Mouse (Mus musculus): ENCODE data around the gene Nrtn.

Gene Nrtn

DNA sequence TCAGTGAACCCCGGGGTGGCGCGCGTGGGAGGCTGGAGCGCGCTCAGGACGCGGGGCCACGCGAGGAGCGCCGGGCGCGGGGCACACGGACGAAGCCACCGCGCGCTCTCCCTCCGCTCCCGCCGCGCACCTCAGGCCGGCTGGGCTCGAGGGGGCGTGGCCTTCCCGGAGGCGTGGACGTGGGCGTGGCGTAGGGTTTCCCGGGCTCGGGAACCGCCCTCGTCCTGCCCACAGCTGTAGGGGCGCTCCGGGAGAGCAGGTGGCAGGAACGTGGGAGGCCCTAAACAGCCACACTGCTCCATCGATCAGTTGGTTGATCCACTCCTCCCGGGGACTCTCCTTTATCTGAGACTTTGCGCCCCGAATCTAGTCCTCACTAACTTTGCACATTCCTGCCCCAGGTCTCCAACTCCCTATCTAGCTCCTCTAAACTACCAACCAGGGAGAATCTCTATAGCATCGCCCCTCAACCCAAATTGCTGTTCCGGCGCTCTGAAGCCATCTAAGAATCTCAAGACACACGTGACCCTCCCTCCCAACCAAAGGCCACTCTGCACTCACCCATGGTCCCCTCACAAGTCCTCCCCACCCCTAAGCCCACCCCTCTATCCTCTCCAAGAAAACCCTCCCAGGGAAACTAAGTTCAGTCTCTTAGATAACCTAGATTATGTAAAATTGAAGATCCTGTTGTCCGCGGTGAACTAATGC, at the start of gene Nrtn:
Nrtn (minus strand) TSS at position 115 of the 708 bp plus-strand sequence.
- DNase-seq (ENCODE audit: low spot score): peak; percentile 86

DNA sequence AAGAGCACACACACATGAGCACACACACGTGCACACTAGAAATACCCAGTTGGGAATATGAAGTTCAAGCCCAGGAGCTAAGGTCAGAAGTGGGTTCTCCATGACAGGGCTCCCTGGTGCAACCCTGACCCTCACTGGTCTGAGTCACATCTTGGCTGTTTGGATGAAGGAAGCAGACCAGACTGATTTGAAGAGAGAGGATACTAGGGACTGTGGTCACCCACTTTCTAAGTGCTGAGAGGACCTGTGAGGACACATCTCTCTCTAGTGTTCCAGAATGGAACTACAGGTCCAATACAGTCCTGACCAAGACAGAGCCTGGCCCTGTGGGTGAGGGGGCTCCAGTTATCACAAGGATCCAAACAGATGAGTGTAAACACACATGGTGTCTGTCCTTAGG, 48.5 kb upstream of the Nrtn start:
- no peak for DNase-seq (ENCODE audit: low spot score)

DNA sequence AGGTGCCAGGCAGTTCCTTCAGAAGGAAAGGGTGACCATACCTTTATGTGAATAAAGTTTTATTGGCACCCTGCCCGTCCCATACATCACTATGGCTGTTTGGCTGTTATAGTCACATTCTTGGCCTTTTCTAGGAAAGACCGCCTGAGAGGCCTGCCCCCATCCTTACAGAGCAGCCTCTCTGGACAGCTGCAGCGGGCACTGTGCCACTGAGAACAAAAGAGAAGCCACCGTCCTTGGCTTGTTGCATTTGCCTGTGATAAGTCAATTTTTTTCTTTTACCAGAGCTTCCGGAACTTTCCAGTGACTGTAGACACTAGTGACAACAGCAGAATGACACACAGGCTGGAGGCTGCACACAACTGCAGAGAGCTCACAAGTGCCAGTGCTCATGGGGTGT, 47.6 kb upstream of the Nrtn start:
- no peak for DNase-seq (ENCODE audit: low spot score)

DNA sequence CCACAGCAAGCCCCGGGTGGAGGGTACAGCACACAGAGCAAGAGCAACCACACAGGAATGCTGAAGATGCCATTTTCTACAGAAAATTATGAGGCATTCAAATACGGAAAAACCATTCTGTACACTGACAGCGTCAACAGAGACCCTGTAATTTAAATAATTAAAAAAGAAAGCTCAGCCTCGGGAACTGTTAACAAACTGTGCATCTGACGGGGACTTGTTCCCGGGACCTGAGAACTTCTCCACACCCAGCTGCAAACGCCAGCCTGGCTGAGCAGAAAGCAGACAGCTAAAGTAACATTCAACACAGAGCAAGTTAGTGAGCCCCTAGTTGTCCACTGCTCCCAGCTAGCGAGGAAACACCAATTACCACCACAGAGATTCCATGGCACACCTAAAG, 44.7 kb upstream of the Nrtn start:
- DNase-seq (ENCODE audit: low spot score): no peak

DNA sequence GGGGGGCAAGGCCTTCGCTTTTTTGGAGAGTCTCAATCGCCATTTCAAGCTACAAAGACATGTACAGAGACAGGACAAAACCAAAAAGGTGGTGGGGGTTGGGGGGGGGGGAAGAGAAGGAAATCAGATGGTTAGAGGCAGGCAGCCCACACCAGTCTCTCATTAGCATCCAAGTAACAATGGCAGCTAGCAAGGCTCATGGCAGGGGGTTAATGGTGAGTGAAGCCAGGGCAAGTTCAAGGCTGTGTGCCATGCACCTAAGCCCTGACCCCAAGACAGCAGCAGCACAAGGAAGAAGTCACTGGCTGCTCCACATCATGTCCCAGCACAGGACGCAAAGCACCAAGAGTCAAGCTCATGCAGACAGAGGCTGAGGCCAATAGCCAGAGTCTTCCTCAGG, 41.9 kb upstream of the Nrtn start:
- no peak for DNase-seq (ENCODE audit: low spot score)

DNA sequence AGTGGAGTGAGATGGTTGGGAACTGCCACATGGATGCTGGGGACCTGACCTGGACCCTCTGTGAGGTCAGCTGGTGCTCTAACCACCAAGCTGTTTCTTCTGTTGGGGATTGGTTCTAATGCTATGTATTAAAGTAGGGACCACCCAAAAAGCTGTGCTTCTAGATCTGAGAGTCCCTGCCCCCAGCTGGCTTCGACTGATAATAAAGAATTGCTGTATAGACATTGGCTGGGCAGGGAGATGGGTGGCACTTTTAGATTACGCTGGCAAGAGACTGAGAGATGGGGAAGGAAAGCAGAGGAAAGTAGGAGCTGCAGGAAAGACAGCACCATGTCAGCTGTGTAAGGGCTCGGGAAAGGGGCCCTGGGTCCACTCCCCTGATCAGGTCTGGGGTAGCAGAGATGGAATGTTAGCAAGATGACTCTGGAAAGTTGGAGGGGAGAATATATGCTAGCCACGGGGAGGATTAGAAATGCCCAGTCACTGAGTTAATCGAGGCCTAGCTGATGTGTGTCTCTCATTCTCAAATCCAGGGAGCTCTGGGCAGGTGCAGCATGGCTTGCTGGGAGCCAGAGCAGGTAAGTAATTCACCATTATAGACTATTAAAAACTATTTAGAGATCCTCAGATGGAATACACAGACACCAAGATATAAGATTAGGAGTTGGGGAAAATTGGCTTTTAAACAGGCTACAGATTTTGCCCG, 36.4 kb upstream of the Nrtn start:
- DNase-seq (ENCODE audit: low spot score): no peak

DNA sequence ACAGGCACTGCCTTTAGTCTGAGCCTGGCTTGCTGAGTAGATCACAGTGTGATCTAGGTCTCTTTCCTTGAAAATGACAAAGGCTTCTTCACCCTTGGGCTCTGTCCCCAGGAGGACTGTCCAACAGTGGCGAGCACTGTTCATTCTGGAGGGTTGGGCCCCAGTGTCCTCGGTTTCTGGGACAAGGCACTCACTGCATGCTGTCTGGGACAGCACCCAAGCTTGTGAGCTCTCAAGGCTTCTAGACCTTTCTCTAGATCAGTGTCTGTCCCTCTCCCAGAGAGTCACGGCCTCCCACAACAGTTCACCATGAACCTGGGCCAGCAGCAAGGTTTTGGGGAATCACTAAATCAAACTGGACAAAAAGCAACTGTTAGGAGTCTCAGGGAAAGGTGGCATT, 35.3 kb upstream of the Nrtn start:
- DNase-seq (ENCODE audit: low spot score): no peak

DNA sequence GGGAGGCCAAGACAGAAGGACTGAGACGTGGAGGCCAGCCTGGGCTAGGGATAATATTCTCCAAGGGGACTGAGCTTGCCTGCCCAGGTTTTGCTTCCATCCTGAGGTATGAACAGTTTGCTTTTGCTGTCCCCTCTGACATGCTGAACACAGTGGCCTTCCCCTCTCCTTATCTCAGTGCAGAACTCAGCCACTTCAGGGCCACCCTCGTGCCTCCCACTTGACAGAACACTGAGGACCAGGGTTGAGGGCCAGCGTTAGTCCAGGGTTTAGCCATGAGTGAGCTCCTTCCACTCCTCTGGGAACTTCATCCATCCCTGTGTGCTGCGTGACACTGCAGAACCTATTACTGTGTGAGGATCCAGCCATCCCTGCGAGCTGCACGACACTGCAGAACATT, 32.0 kb upstream of the Nrtn start:
- DNase-seq (ENCODE audit: low spot score): no peak

DNA sequence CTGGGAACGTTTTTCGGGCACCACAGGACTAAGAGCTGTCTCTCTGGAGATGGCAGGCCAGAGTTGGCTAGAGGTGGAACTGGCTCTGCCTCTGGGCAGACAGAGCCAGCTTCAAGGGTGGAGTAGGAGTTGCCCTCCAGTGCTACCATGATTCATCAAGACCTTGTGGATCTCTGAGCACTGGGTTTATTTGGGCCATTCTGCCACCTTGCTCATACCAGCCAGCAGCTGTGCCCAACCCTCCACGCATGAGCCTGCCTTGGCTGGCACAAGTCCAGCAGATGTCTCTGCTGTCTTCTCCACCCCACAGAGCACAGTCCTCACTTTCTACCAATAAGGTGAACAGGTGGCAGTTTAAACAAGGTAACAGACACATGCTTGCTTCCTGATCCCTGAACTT, 31.6 kb upstream of the Nrtn start:
- no peak for DNase-seq (ENCODE audit: low spot score)

DNA sequence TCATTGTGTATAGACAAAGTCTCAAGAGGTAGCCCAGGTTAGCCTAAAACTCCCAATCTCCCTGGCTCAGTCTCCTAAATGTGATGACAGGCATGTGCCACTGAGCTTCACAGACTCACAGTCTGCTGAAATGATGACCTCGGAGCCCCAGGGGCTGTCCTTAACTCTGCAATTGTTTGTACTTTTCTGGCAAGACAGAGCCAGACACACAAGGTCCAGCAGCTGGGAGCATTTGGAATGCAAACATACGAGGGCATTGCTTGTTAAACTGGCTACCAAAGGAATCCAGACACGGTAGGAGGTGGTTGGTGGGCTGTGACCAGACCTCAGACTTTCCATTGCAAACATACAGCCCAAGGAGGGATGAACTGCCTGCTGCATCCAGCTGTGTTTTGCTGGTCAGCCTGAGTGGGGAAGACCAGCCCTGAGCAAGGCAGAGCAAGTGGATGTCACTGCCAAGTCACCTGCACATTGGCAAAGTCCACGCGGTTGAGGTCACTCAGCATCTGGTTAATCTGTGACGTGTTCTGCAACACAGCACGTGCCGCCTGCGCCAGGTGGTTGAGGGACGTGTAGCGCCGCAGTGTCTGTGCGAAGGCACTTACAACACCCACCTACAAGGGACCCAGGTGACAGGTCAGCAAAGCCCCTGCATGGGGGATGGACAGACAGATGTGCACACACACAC, 23.1 kb upstream of the Nrtn start:
- no peak for DNase-seq (ENCODE audit: low spot score)

DNA sequence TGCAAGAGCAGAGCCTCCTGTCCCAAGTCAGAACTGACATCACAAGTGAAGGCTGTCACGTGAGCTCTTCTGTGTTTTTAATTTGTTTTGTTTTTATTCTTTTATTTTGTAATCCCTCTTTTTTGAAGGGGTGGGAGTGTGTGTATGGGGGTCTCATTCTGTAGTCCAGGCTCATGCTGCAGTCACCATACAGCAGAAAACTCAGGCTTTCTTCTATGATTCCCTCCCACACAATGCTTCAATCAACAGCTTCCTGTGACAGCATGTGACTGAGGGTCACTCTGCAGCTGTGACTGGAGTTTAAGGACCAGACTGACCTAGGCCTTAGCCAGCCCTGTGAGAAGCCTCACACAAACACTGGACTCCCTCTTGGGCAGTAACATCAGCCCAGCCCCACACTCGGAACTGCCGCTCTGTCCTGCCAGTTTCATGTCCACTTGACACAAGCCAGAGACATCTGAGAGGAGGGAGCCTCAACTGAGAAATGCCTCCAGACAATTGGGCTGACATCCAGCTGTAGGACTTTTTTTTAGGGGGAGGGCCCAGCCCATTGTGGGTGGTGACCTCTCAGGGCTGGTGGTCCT, 21.5 kb upstream of the Nrtn start:
- DNase-seq (ENCODE audit: low spot score): no peak

DNA sequence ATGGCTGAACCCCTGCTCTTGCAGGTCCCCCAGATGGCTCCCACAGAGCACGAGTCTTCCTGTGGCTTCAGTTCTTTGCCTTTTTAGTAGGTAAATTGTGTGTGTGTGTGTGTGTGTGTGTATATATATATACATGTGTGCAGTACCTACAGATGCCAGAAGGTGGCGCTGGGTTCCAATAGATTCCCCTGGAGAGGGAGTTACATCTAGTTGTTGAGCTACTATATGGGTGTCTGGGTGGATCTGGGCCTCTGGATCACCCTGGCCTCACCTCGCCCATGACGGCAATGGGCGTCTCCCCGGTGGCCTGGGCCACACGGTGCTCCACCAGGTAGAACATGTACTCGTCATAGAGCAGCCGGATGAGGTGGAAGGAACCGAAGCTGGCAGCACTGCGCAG, 20.2 kb upstream of the Nrtn start:
- DNase-seq (ENCODE audit: low spot score): no peak

DNA sequence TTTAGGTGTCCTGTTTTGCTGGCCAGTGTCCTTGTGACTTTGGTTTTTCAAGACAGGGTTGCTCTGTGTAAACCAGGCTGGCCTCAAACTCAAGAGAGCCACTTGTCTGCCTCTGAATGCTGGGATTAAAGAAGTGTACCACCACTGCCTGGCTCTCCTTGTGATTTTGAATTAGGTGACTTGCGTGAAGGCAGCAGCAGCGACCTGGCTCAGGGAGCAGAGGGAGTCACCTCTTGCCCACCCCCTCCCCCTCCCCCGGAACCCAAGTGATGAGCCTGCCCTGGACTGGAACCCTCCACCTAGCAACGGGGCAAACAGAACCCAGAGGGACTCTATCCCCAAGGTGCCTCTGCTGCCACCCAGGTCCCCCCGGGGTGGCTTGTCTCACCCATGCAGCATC, 12.6 kb upstream of the Nrtn start, which contains the start of gene Prr22:
Prr22 (plus strand) TSS at position 301 of the 400 bp plus-strand sequence.
- no peak for DNase-seq (ENCODE audit: low spot score)

DNA sequence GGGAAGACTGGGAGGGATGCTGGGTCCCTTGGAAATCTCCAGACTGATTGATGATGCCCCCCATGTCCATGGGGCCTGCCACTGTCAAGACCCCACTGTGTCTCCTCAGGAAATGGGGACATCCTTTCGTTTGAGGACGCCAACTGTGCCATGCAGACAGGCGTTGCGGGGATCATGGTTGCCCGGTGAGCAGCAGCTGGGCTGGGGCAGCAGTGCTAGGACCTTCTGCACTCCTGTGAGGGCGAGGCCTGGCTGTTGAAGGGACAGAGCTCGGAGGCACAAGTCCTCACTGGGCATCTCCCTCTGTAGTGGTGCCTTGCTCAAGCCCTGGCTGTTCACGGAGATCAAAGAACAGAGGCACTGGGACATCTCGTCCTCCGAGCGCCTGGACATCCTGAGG, 11.6 kb upstream of the Nrtn start:
- no peak for DNase-seq (ENCODE audit: low spot score)

DNA sequence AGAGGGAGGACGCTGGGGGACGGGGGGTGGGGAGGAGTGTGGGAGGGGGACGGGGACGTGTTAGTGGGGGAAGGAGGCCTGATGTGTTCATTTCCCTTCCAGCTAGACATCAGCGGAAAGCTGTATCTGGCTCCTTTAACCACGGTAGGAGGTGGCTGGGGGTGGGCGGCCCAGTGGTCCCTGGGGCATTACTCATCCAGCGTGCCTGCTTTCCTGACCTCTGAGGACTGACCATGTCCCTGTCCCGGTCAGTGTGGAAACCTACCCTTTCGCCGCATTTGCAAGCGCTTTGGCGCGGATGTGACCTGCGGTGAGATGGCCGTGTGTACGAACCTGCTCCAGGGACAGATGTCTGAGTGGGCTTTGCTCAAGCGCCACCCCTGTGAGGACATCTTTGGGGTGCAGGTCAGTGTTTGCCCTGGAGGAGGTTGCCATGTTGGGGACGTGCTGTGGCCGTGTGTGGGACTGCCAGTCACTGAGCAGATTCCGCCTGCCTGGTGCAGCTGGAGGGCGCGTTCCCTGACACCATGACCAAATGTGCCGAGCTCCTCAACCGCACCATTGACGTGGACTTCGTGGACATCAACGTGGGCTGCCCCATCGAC, 10.3 kb upstream of the Nrtn start:
- no peak for DNase-seq (ENCODE audit: low spot score)

DNA sequence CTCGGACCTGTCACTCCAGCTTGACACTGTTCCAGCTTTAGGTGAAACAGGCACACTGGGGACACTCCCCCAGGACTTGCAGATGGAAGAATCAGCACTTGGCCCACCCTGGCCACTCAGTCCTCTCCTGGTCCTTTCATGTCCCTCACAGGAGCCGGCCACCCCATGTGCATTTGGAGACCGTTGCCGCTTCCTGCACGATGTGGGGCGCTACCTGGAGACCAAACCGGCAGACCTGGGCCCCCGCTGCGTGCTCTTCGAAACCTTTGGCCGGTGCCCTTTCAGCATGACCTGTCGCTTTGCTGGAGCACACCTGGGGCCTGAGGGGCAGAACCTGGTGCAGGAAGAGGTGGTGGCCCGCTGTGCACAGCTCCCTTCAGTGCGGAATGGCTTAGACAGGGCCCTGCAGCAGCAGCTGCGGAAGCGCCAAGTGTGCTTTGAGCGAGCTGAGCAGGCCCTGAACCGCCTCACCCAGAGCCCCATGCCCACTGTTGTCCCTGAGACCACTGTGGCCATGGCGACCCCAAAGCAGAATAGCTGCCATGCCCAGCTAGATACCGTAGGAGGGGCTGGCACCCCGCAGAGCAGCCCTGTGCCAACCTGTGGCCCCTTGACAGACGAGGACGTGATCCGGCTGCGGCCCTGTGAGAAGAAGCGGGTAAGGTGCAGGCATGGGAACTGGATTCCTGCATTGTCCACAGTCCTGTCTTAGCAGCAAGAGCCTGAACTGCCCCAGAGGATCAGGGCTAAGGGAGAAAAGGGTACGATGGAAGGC, 9.5 kb upstream of the Nrtn start:
- DNase-seq (ENCODE audit: low spot score): no peak

DNA sequence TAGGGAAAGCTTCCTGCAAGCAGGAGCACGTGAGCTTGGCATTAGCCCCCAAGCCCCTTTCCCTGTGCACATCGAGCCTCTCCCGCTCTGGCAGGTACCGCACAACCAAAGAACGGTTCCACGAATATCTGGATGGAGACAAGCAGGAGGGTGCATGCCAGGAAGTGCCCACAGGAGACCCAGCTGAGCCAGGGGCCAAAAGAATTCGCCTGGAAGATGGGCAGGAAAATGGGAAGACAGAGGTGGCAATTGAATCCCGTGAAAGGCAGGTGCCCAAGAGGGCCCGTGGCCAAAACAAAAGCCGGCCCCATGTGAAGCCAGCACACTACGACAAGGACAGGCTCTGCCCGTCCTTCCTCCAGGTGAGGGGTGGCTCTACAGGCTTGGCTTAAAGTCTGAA, 8.1 kb upstream of the Nrtn start:
- DNase-seq (ENCODE audit: low spot score): no peak

DNA sequence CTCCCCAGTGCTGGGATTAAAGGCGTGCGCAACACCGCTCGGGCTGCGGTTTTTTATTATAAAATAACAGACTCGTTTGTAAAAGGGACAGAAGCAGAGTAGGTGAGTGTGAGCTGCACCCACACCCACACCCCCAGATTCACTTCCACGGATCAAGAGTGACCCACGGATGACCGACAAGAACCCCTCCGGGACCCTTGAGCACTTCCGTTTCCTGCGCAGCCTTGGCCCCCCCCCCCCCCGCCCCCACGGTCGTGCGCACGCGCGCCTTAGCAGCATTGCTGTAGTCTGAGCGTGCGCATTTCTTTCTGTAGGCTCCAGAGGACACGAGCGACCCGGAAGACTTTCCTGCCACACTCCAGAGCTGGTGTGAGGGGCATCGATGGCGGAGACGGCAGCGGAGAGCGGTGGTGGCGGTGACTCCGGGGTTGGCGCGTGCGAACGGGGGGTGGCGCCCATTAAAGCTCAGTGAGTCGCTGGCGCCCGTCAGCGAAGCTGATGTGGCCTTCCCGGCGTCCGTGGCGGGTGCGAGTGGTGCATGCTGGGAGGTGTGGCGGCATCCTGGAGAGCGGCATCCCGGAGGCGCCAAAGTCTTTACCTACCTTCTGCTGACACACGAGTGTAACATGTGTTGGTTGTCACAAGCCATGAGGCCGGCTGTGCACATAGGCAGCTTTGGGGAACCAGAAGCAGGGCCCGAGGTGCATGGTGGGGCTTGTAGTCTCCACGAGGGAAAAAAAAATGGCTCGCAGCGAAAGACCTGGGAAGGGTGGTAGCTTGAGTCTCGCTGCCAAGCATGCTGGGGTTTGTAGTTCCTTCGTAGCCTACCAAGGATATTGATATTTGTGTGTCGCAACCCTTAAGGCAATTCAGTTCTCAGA, 7.4 kb upstream of the Nrtn start, which contains the start of gene Dus3l:
Dus3l (plus strand) TSS at position 284 of the 881 bp plus-strand sequence.
- DNase-seq (ENCODE audit: low spot score): peak; percentile 89

DNA sequence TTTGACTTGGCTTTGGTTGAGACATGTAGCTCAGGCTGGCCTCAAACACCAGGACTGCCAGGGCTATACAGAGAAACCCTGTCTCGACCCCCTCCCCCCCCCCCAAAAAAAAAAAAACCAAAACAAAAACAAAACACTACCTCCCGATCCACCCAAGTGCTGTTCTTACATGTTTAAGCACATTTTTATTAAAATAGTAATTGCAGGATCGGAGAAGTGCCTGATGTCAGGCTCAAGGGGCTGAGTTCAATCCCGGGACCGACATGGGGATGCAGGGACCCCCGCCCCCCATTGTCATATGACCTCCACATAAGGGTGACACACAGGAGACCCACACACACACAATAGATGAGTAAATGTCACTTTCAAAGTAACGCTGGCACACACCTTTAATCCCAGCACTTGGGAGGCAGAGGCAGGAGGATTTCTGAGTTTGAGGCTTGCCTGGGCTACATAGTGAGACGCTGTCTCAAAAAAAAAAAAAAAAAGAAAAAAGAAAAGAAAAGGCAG, 6.5 kb upstream of the Nrtn start:
- no peak for DNase-seq (ENCODE audit: low spot score)

Measured in retina, embryonic 14.5 days (tissue).